Mouse (Mus musculus) frontal cortex, adult 2 months (tissue): ENCODE results near the gene Hmgn1. TPM values are rescaled to one million over a fixed set of nuclear protein-coding genes. Genes with fewer than 3 reads are reported as not detected.
"Not testable (repeated sequence)": the region's sequence is repeated elsewhere in the genome, so short reads cannot be mapped to it uniquely, and the experiment has no call there.

Experiments used
- DNase-seq, 2 experiments: peaks; one replicate each; pipeline ENCODE4 v3.0.0; 2022; ENCODE audit warnings: low spot score in 1 of 2; ENCODE audit errors: extremely low spot score in 1 of 2
- polyA plus RNA-seq: library from polyadenylated mRNA; depleted of rRNA; stranded (reverse); fragments of >200 nt; gene quantifications from 2 replicates; pipeline ENCODE4 v1.2.3, GENCODE M21; 2012

Gene Hmgn1
- polyA plus RNA-seq, 1 experiment: 104 TPM

DNA sequence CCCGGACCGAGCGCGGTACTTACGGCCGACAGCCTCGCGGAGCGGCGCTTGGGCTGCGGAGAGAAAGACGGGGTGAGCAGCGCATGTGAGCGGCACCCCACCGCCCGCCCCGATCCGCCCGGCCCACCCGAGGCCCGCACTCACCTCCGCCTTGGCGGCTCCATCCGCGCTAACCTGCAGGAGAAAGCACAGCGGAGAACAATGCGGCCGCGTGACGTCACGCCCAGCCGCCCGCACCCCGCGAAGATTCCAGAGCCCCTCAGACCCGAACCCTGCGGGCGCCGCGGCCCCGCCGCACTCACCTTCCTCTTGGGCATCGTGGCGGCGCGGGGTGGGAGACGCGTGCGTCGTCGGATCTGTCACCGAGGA lies 257 bp downstream of the Hmgn1 start:
- no peak for DNase-seq

DNA sequence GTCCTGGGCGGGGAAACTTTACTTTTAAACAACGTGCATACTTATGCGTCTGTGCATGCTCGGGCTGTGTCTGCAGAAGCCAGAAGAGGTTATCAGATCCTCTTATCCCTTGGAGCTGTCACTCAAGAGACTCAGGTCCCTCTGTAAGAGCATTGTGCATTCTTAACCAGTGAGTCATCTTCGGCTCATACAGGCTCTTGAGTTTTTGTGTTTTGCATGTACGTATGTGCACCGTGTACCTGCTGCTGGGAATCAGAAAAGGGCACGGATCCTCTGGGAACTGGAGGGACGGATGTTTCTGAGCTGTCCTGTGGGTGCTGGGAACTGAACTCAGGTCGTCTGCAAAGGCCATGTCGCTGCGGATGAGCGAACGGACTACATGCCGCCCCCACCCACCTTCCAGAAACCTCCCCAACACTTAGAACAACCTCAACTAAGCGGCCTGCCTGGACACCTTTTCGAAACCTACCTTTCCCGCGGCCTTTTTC lies 801 bp downstream of the Hmgn1 start:
- DNase-seq: no peak

DNA sequence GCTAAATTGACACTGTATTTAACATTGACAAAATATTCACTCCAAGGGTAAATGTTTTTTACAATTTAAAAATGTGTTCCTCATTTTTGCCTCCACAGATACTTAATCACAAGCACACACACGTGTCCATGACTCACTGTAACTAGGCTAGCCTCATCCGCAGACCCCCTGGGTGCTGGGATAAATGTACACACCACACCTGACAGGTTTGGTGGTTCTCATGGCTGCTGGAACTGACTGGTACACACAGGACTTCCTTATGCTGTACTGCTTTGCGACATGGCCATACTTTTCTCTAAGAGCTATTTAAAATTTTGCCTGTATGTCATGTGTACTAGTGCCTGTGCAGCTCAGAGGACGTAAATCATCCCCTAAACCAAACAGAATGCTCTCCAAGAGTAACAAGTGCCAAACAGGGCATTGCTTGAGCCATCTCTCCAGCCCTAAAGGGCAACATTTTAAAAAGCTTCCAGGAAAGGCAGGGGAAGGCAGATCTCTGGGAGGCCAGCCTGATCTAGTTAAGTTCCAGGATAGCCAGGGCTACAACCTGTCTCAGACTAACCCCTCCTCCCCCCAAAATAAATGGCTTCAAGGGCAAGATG lies 7.4 kb downstream of the Hmgn1 start:
- no peak for DNase-seq

DNA sequence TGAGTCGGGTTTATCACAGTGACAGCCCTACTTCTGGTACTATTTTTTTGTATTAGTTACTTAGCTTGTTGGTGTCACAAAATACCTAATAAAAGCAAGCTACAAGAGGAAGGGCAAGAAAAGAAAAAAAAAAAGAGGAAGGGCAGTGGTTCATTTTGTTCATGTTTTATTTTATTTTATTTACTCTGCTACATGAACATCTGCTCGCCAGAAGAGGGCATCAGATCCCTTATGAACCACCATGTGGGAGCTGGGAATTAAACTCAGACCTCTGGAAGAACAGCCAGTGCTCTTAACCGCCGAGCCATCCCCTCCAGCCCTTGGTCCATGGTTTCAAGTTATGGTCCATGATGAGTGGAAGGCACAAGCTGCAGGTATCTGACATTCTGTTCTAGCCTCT lies 12.8 kb downstream of the Hmgn1 start:
- DNase-seq: no peak

DNA sequence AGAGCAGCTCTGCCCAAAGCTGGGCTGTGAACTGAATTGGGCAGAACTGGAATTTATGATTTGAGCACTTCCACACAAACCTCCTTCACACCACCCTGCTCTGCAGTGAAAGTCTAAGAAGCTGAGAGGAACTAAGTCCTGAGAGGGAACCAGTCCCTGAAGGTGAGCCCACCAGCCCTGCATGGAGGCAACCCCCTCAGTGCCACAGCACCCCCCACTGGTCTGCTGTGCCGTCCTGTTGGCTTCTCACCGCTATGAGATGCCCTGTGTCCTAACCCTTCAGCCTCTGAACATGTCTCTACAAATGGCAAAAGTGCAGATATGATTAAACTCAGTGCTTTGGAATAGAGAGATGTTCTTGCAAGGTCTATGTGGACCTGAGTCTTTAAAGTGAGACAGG lies 14.8 kb downstream of the Hmgn1 start:
- no peak for DNase-seq

DNA sequence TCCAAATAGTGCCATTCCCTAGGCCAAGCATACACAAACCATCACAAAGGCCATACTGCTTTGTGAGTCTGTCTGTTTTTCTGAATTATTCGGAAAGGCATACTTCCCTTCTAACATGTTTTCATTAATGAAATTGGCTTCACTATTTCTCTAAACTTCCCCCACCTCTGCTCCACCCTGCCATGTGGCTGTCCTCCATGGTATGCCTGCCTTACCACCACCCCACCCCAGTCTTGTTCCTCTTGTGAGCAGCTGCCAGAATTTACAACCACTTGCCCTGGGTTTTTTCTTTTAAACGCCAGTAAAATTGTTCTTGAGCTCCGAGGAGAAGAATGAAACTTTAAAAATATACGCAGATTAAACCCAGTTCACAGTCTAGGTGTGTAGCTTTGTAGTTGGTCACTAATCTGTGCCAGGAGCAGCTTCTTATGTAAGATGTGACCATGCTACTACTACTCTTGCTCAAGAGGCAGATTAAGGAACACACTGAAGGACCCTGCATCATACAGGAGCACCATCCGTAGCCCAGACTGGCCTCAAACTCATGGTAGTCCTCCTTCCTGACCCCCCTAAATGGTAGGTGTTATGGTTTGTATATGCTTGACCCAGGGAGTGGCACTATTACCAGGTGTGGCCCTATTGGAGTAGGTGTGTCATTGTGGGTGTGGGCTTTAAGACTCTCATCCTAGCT lies 16.7 kb downstream of the Hmgn1 start:
- DNase-seq: no peak

DNA sequence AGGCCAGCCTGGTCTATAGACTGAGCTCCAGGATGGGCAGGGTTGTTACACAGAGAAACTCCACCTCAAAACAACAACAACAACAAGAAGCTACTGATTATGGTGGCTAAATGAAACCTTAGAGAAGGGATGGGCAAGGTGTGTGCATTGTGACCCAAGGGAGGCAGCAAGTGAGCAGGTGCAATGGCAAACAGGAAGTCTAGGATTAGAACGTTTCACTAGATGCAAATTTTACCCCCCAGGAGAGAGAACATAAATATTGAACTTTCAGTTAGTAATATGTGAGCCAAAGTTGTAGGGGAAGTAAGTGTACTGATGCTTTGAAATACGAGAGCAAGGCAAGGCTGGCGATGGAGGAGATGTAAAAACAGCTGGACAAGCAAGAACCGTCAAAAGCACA lies 17.9 kb downstream of the Hmgn1 start:
- no peak for DNase-seq

DNA sequence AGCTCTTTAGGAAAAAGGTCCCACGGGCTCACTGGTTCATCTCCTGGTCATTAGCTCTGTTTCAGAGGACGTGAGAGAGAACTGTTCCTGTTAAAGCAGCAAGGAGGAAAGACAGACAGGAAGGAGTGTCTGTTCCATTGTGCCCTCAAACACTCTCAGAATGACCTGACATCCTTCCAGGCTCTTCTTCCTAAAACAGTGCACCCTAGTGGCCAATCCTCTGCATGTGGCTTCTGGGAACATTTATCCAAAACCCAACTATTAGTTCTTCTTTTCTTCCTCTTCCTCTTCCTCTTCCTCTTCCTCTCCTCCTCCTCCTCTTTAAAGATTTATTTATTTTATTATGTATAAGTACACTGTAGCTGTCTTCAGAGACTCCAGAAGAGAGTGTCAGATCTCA lies 24.5 kb downstream of the Hmgn1 start:
- DNase-seq: no peak

DNA sequence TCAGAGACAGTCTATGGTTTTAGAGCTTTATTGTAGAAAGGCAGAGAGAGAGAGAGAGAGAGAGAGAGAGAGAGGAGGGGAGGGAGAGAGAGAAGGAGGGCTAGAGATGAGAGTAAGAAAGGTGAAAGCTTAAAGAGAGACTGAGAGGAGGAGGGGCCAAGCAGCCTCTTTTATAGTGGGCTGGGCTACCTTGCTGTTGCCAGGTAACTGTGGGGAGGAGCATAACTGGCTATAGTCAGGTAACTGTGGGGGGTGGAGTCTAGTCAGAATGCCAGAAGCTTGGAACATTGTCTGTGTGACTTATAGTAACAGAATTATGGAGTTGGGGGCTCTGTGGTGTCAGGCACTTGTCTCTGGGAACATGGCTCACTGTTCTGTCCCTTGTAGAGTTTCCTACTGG lies 29.7 kb downstream of the Hmgn1 start:
- not testable (repeated sequence) for DNase-seq

DNA sequence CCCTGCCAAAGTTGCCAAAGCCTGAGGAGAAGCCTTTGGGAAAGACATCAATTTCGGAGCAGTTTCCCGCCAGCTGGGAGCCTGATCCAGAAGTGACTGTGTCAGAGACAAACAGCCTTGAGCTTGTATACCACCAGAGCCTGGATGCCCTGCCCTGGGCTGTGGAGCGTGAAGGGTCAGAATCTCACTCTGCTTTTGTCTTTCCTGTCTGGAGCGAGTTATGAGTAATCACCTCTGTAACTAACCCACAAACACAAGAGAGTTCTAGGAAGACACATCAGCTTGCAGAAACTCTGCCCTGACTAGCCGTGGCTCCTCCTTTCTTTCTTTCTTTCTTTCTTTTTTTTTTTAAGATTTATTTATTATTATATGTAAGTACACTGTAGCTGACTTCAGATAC lies 31.6 kb downstream of the Hmgn1 start:
- DNase-seq: no peak

DNA sequence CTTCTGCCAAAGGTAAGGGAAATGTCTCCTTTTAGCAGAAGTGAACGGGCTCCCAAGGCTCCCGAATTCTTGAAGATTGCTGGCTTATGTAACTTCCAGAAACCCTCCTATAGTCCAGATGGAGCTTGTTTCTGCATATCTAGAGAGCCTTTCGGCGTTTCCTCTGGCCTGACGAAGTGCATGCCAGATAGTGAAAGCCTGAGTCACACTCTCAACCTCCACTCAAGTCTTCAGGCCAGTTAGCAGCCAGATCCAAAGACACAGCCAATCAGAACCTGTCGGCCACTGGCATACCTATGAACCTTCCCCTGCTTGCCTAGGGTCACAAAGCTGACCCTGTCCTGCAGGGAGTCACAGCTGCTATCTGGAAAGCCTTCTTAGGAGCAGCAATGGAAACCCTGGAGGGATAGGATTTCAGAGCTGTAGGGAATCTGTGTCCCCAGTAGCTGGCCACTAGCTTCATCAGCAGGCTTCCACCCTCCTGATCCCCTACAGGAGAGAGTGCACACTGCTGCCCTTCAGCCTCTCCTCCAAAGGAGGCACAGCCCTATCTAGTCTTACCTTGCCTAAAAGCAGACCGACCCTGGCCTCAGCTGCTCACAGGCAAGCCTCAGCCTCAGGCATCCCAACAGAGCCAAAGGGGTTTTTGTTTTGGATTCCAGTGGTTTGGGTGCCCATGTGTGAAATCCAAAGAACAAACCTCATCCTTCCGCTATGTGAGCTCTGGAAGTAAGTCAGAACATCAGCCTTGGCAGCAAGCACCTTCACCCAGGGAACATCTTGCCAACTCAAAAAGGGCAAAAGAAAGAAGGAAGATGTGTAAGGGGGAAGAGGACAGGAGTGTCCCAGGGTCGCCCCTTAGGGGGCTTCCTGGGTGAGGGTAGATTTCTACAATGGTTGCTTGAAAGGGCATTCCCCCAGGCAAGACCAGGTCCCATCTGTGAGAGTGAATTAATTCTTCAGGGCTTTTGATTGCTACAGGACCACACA lies 35.7 kb downstream of the Hmgn1 start:
- peak in 1 of 2 experiments; percentile 57 for DNase-seq

DNA sequence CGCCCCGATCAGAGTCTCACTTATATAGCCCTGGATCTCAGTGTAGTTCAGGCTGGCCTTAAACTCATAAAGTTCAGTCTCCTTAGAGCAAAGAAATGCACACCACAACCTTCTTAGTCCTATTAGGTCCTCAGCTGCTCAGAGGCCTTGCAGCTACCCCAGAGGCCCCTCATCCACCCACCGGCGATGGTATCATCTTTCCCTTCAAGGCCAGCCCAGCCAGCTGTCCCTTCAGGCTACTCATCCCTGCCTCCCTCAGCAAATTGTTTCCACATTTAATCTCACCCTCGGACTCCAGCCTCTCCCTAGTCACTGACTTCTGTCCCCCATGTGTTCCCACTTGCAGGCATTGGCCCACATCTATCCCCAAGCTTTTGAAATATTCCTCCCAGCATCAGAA lies 39.4 kb downstream of the Hmgn1 start:
- no peak for DNase-seq

DNA sequence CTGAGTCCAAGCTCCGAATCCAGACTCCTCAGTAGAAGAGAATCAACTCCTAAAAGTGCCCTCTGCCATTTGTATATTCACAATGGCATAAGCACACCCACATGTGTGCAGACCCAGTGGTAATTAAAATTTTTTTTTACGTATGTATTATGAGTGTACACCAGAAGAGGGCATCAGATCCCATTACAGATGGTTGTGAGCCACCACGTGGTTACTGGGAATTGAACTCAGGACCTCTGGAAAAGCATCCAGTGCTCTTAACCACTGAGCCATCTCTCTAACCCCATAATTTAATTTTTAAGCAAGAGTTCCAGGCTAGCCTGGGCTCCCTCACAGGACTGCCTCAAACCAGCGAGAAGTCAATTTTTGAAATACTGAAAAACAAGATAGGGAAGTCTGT lies 40.1 kb downstream of the Hmgn1 start:
- DNase-seq: no peak

DNA sequence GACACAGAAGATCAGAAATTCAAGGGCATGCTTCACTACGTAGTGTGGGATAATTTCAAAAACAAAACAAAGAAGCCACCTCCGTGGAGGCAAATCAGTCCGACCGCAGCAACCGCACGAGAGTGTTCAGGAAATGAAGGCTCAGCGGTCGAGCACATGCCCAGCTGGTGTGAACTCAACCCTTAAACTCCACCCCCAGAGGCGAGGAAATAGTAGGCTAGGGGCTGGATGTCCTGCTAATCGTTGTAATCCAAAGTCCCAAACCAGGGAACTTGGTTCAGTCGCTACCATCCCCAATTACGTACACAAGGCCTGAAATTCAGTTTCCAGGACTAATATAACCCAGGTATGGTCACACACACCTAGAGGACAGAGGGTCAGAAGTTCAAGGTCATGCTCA lies 40.5 kb downstream of the Hmgn1 start:
- no peak for DNase-seq

DNA sequence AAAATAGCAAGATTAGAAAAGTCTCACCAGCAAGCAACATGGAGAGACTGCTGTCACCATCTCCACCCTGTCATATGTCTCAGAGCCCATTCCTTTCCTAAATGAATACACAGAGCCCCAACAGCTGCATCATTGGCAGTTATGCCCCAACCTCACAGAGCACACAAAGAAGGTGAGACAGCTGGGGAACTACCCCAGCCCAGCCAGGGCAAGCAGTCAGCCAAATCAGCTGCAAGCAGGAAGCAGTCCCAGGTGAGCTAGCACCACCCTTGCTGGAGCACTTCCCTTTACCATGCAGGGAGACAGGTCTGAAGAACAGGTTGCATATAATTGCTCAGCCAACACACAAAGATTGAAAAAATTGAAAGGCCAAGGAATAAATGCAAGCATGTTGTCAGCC lies 41.9 kb downstream of the Hmgn1 start:
- DNase-seq: no peak

DNA sequence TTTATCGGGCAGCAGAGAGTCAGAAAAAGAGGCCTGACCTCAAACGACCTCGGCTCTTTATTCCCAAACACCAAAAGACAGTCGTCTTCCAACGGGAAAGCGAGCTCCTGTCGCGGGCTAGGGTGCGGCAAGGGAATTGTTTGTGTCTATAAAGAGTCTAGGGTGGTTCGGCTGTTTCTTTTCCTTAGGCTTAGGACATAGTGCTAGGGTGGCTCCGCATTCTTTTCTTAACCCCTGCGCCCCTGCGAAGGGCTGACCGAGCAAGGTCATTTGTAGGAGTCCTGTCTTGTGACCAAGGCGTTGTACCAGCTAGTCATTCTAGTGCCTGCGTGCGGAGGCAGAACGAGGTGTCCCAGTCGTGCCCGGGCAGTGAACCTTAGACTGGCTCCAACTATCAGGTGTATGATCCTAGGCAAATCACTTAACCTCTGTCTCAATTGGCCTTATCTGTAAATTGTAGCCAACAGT lies 44.3 kb downstream of the Hmgn1 start:
- DNase-seq: peak in 1 of 2 experiments; percentile 42

DNA sequence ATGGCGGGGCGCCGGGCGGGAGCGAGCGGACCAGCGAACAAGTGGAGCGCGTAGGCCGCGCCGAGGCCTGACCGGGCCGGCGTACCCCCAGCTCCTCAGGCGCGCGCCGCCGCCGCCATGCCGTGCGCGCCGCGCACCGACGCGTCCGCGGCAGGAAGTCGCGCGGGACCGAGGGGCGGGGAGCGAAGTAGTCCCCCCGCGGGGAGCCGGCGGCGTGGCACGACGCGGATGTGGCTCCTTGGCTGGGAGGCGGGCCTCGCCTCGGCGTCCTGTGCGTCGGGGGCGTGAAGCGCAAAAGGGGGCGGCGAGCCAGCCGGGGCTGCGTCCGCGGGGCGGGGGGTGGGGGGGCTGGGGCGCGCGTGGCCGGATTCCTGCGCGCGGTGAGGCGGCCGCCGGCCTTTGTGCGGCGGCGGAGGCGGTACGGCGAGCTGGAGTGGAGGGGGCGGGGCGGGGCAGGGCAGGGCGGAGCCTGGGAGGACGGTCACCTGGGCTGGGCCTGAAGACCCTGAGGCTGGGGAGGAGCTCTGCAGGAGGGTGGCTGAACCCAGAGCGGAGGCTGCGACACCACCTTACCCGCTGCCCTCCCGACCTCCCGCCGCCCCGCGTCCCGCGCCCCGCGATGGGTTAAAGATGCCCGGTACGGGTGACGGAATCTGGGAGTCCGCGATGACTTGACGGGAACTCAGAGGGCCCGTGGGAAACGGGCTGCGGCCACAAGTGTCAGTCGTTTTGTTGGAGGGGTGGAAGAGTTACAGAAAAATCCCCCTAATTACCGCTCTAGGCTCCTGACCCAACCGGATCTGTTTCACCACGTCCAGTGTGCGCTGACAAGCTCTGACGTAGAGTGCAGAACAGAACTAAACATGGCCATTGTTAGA lies 45.0 kb downstream of the Hmgn1 start, which contains the start of gene Brwd1:
Gene Brwd1 (minus strand): TSS at position 226 of the 878 bp plus-strand sequence.
- peak; percentile 66 to 87 for DNase-seq

DNA sequence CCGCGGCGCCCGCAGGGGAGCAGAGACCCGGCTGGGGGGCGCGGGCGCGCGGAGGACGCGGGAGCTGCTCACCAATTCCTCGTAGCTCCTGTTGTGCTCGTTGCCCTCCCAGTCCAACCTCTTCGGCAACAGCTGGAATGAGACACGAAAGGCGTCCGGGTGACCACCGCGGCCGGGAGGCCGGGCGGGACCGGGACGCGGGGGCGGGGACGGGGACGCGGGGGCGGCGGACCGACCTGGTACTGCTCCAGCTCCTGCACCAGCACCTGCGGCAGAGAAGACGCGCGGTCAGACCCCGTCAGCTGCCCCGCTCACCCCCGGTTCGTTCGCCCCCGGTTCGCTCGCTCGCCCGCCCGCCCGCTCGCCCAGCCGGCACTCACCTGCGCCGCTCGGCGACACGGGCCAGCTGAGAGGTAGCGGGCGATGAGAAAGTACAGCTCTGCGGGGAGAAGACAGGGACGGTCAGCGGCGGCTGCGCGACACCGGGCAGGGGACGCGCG lies 45.7 kb downstream of the Hmgn1 start:
- DNase-seq: peak in 1 of 2 experiments; percentile 36

DNA sequence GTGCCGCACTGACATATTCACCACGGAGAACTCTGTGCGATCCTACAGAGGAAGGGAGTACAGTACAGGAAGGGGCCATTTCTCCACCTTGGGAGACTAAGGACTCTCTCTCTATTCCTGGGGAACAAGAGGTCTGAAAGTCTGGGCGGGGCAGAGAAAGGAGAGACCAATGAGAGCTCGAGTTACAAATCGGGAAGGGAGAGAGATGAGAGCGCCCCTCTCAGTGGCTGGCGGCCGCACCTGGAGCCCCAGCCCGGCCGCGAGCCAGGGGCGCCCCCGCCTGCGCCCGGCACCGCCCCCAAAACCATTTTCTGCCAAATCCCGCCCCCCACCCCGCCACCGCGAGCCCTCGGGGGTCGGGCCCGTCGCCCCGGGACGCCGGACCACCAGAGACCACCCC lies 46.2 kb downstream of the Hmgn1 start:
- peak; percentile 77 to 96 for DNase-seq

DNA sequence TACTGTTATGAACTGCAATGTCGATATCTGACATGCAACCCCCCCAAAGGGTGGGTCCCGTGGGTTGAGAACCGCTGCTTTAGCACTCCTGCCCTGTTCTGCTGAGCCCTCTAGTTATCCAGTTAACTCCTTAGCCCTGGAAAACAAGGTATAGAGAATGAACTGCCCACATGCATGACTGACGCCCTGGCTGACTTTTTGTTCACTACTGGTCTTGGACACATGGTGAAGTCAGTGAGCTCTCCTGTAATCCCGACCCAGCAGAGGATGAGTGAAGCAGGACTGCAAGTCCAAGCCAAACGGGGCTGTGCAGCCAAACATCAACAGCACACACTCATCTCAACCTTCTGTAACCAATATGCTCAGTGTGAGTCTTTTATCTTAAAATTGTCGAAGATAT lies 47.0 kb downstream of the Hmgn1 start:
- no peak for DNase-seq
